ENCODE assay signal across 33 mouse cellular contexts in the genomic region with DNA sequence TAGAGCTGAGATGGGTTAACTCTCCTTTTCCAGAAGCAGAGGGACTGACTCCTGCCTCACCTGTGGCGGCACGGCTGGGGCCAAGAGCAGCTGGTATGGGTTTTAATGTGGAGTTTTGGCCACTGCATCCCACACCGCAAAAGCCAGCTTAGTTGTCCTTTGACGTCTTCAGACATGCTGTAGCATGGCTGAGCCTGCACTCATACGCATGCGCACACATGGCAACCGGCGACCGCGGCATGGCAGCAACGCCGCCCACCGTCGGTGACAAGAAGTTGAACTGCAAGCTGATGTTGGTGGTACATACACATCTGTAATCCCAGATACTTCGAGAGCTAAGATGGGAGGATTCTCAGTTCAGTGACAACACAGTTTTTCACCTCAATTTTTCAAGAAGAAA. TPM values are rescaled to one million over a fixed set of nuclear protein-coding genes. Genes with fewer than 3 reads are reported as not detected.
DNase-seq lines count a peak whose midpoint lies in the region; ATAC-seq and TF ChIP-seq lines count a peak whose summit lies in the region.
"Had no signal": no experiment of that assay in that cellular context is flagged by ENCODE, and none has a peak within 500 bp of the region (broad histone marks: within the 10 kb centered on the region; RNA-seq: fewer than 3 reads in every experiment).

No protein-coding gene starts in this region.

- TF ChIP-seq POLR2A in ES-Bruce4 (IDR thresholded peaks at IDR 0.05; ENCODE audit: insufficient read depth, low read length) = no peak

- H3K36me3 ChIP-seq in megakaryocyte, embryonic 14.5 days (replicated peaks; ENCODE audit: low read length) = no peaks in the 10 kb centered on the region
- no peaks in the 10 kb centered on the region for H3K36me3 ChIP-seq in ES-Bruce4 (ENCODE audit: control insufficient read depth, insufficient read depth, low read length, poor library complexity, severe bottlenecking)
- H3K36me3 ChIP-seq: forebrain, embryonic 10.5 days; heart, embryonic 12.5 days; heart, embryonic 15.5 days; hindbrain, embryonic 10.5 days; hindbrain, embryonic 13.5 days; intestine, embryonic 15.5 days had no signal

- peak; percentile 29 for DNase-seq in embryo, embryonic 10 days (ENCODE audit: low spot score)
- DNase-seq in embryo, embryonic 11 days = no peak
- peak; percentile 48 for DNase-seq in WW6 (ENCODE audit: low read depth, low spot score)
- DNase-seq in layer of hippocampus, adult 8-10 months (ENCODE audit: low spot score in 2 of 2) = no peak
- no peak for DNase-seq in adrenal gland, postnatal 4 days (ENCODE audit: low spot score in 2 of 2)
- DNase-seq: adrenal gland, postnatal 10 days; adrenal gland, postnatal 36 days; cerebellum, adult 11 months; cerebellum, adult 2 months; cerebellum, adult 9-11 months; gastrocnemius, postnatal 10 days; gastrocnemius, postnatal 36 days; heart, postnatal 10 days; heart, postnatal 36 days had no signal

- no peak overlapping the region for H3K27ac ChIP-seq in ES-Bruce4 (ENCODE audit: insufficient read depth, low read length)
- H3K27ac ChIP-seq: forebrain, embryonic 10.5 days; forebrain, embryonic 13.5 days; heart, embryonic 15.5 days; hindbrain, embryonic 10.5 days; hindbrain, embryonic 13.5 days; intestine, embryonic 15.5 days had no signal

- H3K4me1 ChIP-seq in megakaryocyte, embryonic 14.5 days = no peaks in the 10 kb centered on the region
- peaks cover 3% of the 10 kb centered on the region for H3K4me1 ChIP-seq in ES-Bruce4 (ENCODE audit: control insufficient read depth, insufficient read depth, low read length)
- H3K4me1 ChIP-seq: forebrain, embryonic 13.5 days; hindbrain, embryonic 13.5 days; intestine, embryonic 15.5 days had no signal

- peak; percentile 26 for TF ChIP-seq CTCF in ES-Bruce4 (IDR thresholded peaks at IDR 0.05; ENCODE audit: low read depth, low read length)

- H3K9me3 ChIP-seq in megakaryocyte, embryonic 14.5 days = no peaks in the 10 kb centered on the region
- no peaks in the 10 kb centered on the region for H3K9me3 ChIP-seq in ES-Bruce4 (replicated peaks; ENCODE audit: control insufficient read depth, insufficient read depth, low read length, poor library complexity, severe bottlenecking)
- H3K9me3 ChIP-seq: forebrain, embryonic 10.5 days; forebrain, embryonic 13.5 days; heart, embryonic 12.5 days; heart, embryonic 15.5 days; hindbrain, embryonic 10.5 days; hindbrain, embryonic 13.5 days; intestine, embryonic 15.5 days had no signal

- no peak for TF ChIP-seq EP300 in ES-Bruce4 (IDR thresholded peaks at IDR 0.05; ENCODE audit: insufficient read depth, low read depth, low read length)

- peak overlapping the region; percentile 16; the same call in 1 of the 2 replicates for H3K9ac ChIP-seq in ES-Bruce4 (ENCODE audit: low read depth, poor library complexity, severe bottlenecking)
- H3K9ac ChIP-seq: forebrain, embryonic 13.5 days; heart, embryonic 12.5 days; heart, embryonic 15.5 days; hindbrain, embryonic 13.5 days; intestine, embryonic 15.5 days had no signal

- no peak for ATAC-seq in megakaryocyte, adult 5-6 weeks (ENCODE audit: poor library complexity, severe bottlenecking)
- ATAC-seq: forebrain, embryonic 13.5 days; forebrain, embryonic 16.5 days; hindbrain, embryonic 16.5 days; intestine, embryonic 15.5 days had no signal

- peak overlapping the region; percentile 28 for H3K4me3 ChIP-seq in megakaryocyte, embryonic 14.5 days (replicated peaks)
- 0 out of 2 replicates have a peak overlapping the region, but pooled peaks have one; percentile 5 for H3K4me3 ChIP-seq in ES-Bruce4 (ENCODE audit: low read depth, low read length)
- H3K4me3 ChIP-seq: forebrain, embryonic 10.5 days; forebrain, embryonic 13.5 days; heart, embryonic 12.5 days; heart, embryonic 15.5 days; hindbrain, embryonic 10.5 days; hindbrain, embryonic 13.5 days; intestine, embryonic 15.5 days had no signal

- peaks cover 6% of the 10 kb centered on the region for H3K27me3 ChIP-seq in megakaryocyte, embryonic 14.5 days (replicated peaks)
- no peaks in the 10 kb centered on the region for H3K27me3 ChIP-seq in ES-Bruce4 (ENCODE audit: control insufficient read depth, insufficient read depth, low read length, poor library complexity, severe bottlenecking)
- H3K27me3 ChIP-seq: heart, embryonic 12.5 days; heart, embryonic 15.5 days; hindbrain, embryonic 13.5 days; intestine, embryonic 15.5 days had no signal

RNA-seq across cellular contexts. Expression of a gene that starts 25.2 kb away (rescaled TPM):
- 0.79 TPM in 1 of 2 replicates, not detected in the other for polyA plus RNA-seq in megakaryocyte, embryonic 14.5 days (2012; ENCODE audit: insufficient read depth, low replicate concordance)
- total RNA-seq in megakaryocyte, adult 5-6 weeks (2015) = not detected in 2 replicates
- not detected in 2 replicates for total RNA-seq in megakaryocyte, adult 5-6 weeks (2017)
- polyA plus RNA-seq in ES-Bruce4 (2011; ENCODE audit: insufficient read depth, insufficient read length, low read depth, missing spikeins) = not detected in 2 replicates
- total RNA-seq in layer of hippocampus, adult 8-10 months (2022) = not detected
- total RNA-seq in adrenal gland, postnatal 4 days (2021) = not detected
- total RNA-seq: adrenal gland, adult 18-20 months; adrenal gland, postnatal 10 days; adrenal gland, postnatal 36 days; common myeloid progenitor, adult 5-6 weeks; gastrocnemius, adult 18-20 months; gastrocnemius, postnatal 10 days; gastrocnemius, postnatal 36 days; granulocyte monocyte progenitor cell, adult 5-6 weeks; heart, postnatal 10 days; heart, postnatal 36 days; MEL had no signal
- polyA plus RNA-seq: cerebellum, adult 2 months; embryonic facial prominence, embryonic 11.5 days; embryonic facial prominence, embryonic 14.5 days; forebrain, embryonic 10.5 days; forebrain, embryonic 13.5 days; forebrain, embryonic 16.5 days; heart, embryonic 12.5 days; heart, embryonic 15.5 days; hindbrain, embryonic 10.5 days; hindbrain, embryonic 13.5 days; hindbrain, embryonic 16.5 days; intestine, embryonic 15.5 days had no signal

RNA-seq across cellular contexts. Expression of a gene that starts 31.9 kb away (rescaled TPM):
- polyA plus RNA-seq in megakaryocyte, embryonic 14.5 days (2012; ENCODE audit: insufficient read depth, low replicate concordance) = 0.44 and 4.1 TPM in 2 replicates
- 12.2 and 16.9 TPM in 2 replicates for total RNA-seq in megakaryocyte, adult 5-6 weeks (2015)
- 17.2 and 17.3 TPM in 2 replicates for total RNA-seq in megakaryocyte, adult 5-6 weeks (2017)
- 10.2 and 10.7 TPM in 2 replicates for polyA plus RNA-seq in ES-Bruce4 (2011; ENCODE audit: insufficient read depth, insufficient read length, low read depth, missing spikeins)
- total RNA-seq in layer of hippocampus, adult 8-10 months (2022) = 1 to 10 TPM; 1.8 to 3.4 (median 2.5) TPM
- total RNA-seq in adrenal gland, postnatal 4 days (2021) = 1 to 10 TPM; 5.7 to 6.2 TPM

Comparison
In these comparisons a context has a peak if more than half of its experiments do, and no peak if none do; other contexts are left out.
1. DNase-seq: peak in embryo, embryonic 10 days (single experiment) and WW6 (single experiment); none in embryo, embryonic 11 days (single experiment), layer of hippocampus, adult 8-10 months (0 of 2) and adrenal gland, postnatal 4 days (0 of 2).